Mouse (Mus musculus) right cerebral cortex, postnatal 36 days (tissue): ENCODE results near the gene Hic2.
"Not testable (repeated sequence)": the region's sequence is repeated elsewhere in the genome, so short reads cannot be mapped to it uniquely, and the experiment has no call there.

Experiments used
- DNase-seq, 2 experiments: peaks; one replicate each; pipeline ENCODE4 v3.0.0; 2022; ENCODE audit warnings: low spot score in 2 of 2, mixed read lengths in 1 of 2

Gene Hic2

GRCm38 (mm10) chr16:17232794-17233701 lies at the start of gene Hic2:
Gene Hic2 (plus strand): TSS chr16:17233572.
- peak; percentile 83 to 86 for DNase-seq

GRCm38 (mm10) chr16:17185475-17185874 lies 47.9 kb upstream of the Hic2 start:
- no peak for DNase-seq

GRCm38 (mm10) chr16:17193823-17194222 lies 39.5 kb upstream of the Hic2 start:
- DNase-seq: no peak

GRCm38 (mm10) chr16:17200121-17200952 lies 33.0 kb upstream of the Hic2 start:
- DNase-seq: no peak

GRCm38 (mm10) chr16:17200953-17201707 lies 32.2 kb upstream of the Hic2 start:
- DNase-seq: peak; percentile 73 to 82

GRCm38 (mm10) chr16:17201977-17202376 lies 31.4 kb upstream of the Hic2 start:
- peak in 1 of 2 experiments; percentile 12 for DNase-seq

GRCm38 (mm10) chr16:17202549-17202948 lies 30.8 kb upstream of the Hic2 start, which contains the start of gene Ube2l3:
Gene Ube2l3 (minus strand): TSS chr16:17202649.
- DNase-seq: no peak

GRCm38 (mm10) chr16:17204990-17205389 lies 28.4 kb upstream of the Hic2 start:
- no peak for DNase-seq

GRCm38 (mm10) chr16:17208389-17209361 lies 24.7 kb upstream of the Hic2 start, which contains the start of gene Rimbp3:
Gene Rimbp3 (plus strand): TSS chr16:17208603.
- peak; percentile 77 to 79 for DNase-seq

- no peak for DNase-seq
These were observed 23.9 kb upstream of the Hic2 start for GRCm38 (mm10) chr16:17209404-17209960.

- DNase-seq: peak; percentile 74 to 85
These were observed 23.2 kb upstream of the Hic2 start for GRCm38 (mm10) chr16:17209981-17210838.

GRCm38 (mm10) chr16:17216934-17217633 lies 16.3 kb upstream of the Hic2 start:
- DNase-seq: no peak

GRCm38 (mm10) chr16:17220127-17220733 lies 13.1 kb upstream of the Hic2 start:
- DNase-seq: no peak

GRCm38 (mm10) chr16:17222197-17222596 lies 11.2 kb upstream of the Hic2 start:
- DNase-seq: peak; percentile 81 to 92

GRCm38 (mm10) chr16:17225584-17225983 lies 7.8 kb upstream of the Hic2 start:
- DNase-seq: no peak

GRCm38 (mm10) chr16:17226496-17226895 lies 6.9 kb upstream of the Hic2 start:
- DNase-seq: no peak

- not testable (repeated sequence) for DNase-seq
These were observed 1.8 kb upstream of the Hic2 start for GRCm38 (mm10) chr16:17231523-17231922.
